Mouse (Mus musculus) CH12.LX (cell line): Measurements from ENCODE around the gene Kif26a.

Source experiments
- BHLHE40 ChIP-seq: IDR thresholded peaks from 2 replicates; pipeline ENCODE4 v1.6.1; 2011; ENCODE audit warnings: mild to moderate bottlenecking, low read depth, low read length, improper control_type of control experiment
- CHD1 ChIP-seq: IDR thresholded peaks from 2 replicates; pipeline ENCODE4 v1.6.1; 2012; ENCODE audit warnings: low read depth, low read length, improper control_type of control experiment, inconsistent platforms
- CTCF ChIP-seq, 2 experiments: IDR thresholded peaks in 1 of 2; conservative IDR thresholded peaks in 1 of 2; 2 replicates each; pipeline ENCODE4 v1.5.1; 2011 to 2012; ENCODE audit warnings: low read depth in 2 of 2, low read length in 2 of 2, improper control_type of control experiment in 1 of 2, inconsistent platforms in 1 of 2, mild to moderate bottlenecking in 1 of 2, moderate library complexity in 1 of 2
- MXI1 ChIP-seq: IDR thresholded peaks from 2 replicates; pipeline ENCODE4 v1.6.1; 2011; ENCODE audit warnings: mild to moderate bottlenecking, low read depth, low read length, improper control_type of control experiment
- POLR2A ChIP-seq: IDR thresholded peaks from 2 replicates; pipeline ENCODE4 v1.6.1; 2011; ENCODE audit warnings: low read depth, mild to moderate bottlenecking, improper control_type of control experiment, low read length

DNA sequence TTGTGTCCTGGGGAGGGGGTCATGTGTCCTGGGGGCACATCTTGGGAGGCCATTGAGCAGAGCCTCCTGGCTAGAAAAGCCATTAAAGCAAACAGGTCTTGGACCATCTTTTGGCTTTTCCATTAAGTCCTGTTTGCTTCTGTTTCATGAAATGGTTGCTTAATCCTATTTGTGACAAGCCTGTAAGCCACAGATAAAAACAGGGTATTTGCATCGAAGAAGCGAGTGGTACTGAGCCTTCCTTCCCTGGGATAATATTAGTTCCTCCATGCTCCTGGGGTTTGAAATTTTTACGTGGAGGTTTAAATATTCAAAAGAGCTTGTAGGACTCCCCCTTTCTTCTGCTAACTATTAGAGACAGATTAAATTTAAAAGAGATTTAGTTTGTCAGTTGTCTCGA, 61.7 kb downstream of the Kif26a start:
- no peak for TF ChIP-seq POLR2A
- no peak for TF ChIP-seq CTCF (conservative IDR thresholded peaks at IDR 0.05 in 1 of 2, IDR thresholded peaks at IDR 0.05 in 1 of 2; ENCODE audit: low read depth in 2 of 2, low read length in 2 of 2)
- no peak for TF ChIP-seq MXI1
- no peak for TF ChIP-seq CHD1
- TF ChIP-seq BHLHE40: no peak
